9 mouse cellular contexts compared by ENCODE assay signal in the genomic region with DNA sequence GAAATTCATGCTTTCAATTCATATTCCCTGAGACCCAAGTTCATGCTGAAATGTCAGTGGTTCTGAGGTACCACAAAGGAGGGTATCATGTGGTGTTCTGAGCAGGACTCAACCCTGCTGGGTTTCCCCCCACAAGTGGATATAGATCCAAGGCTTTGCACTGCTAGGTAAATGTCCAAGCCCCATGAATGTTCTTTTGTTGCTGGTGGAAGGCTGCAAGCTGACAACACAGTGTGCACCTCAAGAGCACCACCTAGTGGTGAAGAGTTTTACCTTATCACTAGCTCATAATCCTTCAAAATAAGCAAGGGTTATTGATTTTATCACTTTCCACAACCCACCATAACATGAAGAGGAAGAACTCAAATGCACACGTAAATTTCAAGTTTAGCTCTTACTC. TPM values are rescaled to one million over a fixed set of nuclear protein-coding genes. Genes with fewer than 3 reads are reported as not detected.
A peak's percentile ranks its signal among the peaks of the same experiment; 100 is the strongest.
DNase-seq lines count a peak whose midpoint lies in the region; ATAC-seq and TF ChIP-seq lines count a peak whose summit lies in the region.
"Had no signal": no experiment of that assay in that cellular context is flagged by ENCODE, and none has a peak within 500 bp of the region (broad histone marks: within the 10 kb centered on the region; RNA-seq: fewer than 3 reads in every experiment).

No protein-coding gene starts in this region.

- no peak overlapping the region for H3K4me3 ChIP-seq in liver, adult 2 months (ENCODE audit: insufficient read depth, low read depth, low read length)
- H3K4me3 ChIP-seq in liver, embryonic 11.5 days (ENCODE audit: low read depth, low read length), result no peak overlapping the region
- H3K4me3 ChIP-seq in forebrain, embryonic 15.5 days, result no peak overlapping the region
- H3K4me3 ChIP-seq in lung, embryonic 15.5 days, result no peak overlapping the region

- no peaks in the 10 kb centered on the region for H3K4me1 ChIP-seq in liver, adult 2 months (ENCODE audit: control insufficient read depth, insufficient read depth, low read length)
- H3K4me1 ChIP-seq in liver, embryonic 11.5 days (replicated peaks; ENCODE audit: control insufficient read depth, insufficient read depth, low read length), result no peaks in the 10 kb centered on the region
- H3K4me1 ChIP-seq in forebrain, embryonic 15.5 days, result no peaks in the 10 kb centered on the region
- no peaks in the 10 kb centered on the region for H3K4me1 ChIP-seq in lung, embryonic 15.5 days

- H3K4me2 ChIP-seq in liver, embryonic 11.5 days, result no peak overlapping the region
- H3K4me2 ChIP-seq in forebrain, embryonic 15.5 days (replicated peaks), result no peak overlapping the region
- no peak overlapping the region for H3K4me2 ChIP-seq in lung, embryonic 15.5 days

- H3K9ac ChIP-seq in liver, adult 2 months (ENCODE audit: low read depth, low read length), result no peak overlapping the region
- H3K9ac ChIP-seq in liver, embryonic 11.5 days (ENCODE audit: low read depth, low read length), result no peak overlapping the region
- no peak overlapping the region for H3K9ac ChIP-seq in forebrain, embryonic 15.5 days (replicated peaks)
- H3K9ac ChIP-seq in lung, embryonic 15.5 days, result no peak overlapping the region

- DNase-seq in adrenal gland, adult 2 months, result peak; percentile 18
- no peak for DNase-seq in adrenal gland, adult 8-10 months
- DNase-seq in liver, adult 2 months (ENCODE audit: extremely low read depth, low read depth, low spot score), result peak; percentile 43
- DNase-seq in liver, embryonic 11.5 days (ENCODE audit: low spot score), result no peak
- DNase-seq in c-Kit-negative CD71-positive TER-119-positive erythroid progenitor cells, embryonic 14.5 days (ENCODE audit: low read depth, low spot score), result peak; percentile 34
- peak; percentile 69 for DNase-seq in splenic B cell, adult 2 months (ENCODE audit: low read depth, low spot score)

- TF ChIP-seq POLR2A in liver, adult 2 months (IDR thresholded peaks at IDR 0.05; ENCODE audit: extremely low read depth, insufficient read depth, low read length), result no peak

- no peak overlapping the region for H3K27ac ChIP-seq in liver, adult 2 months (replicated peaks; ENCODE audit: insufficient read depth, low read depth, low read length)
- no peak overlapping the region for H3K27ac ChIP-seq in liver, embryonic 11.5 days (ENCODE audit: low read depth, low read length)
- H3K27ac ChIP-seq in forebrain, embryonic 15.5 days (replicated peaks), result peak overlapping the region; percentile 19; the same call in 1 of the 2 replicates
- no peak overlapping the region for H3K27ac ChIP-seq in lung, embryonic 15.5 days

- WGBS in liver, adult 2 months, result 41% methylated on average over 1 of the region's 1 CpGs
- WGBS in liver, embryonic 11.5 days, result 29% methylated on average over 1 of the region's 1 CpGs
- WGBS in forebrain, embryonic 15.5 days, result 23% methylated on average over 1 of the region's 1 CpGs
- 5% methylated on average over 1 of the region's 1 CpGs for WGBS in lung, embryonic 15.5 days

- H3K27me3 ChIP-seq in liver, adult 2 months (ENCODE audit: control insufficient read depth, insufficient read depth, low read length), result no peaks in the 10 kb centered on the region
- H3K27me3 ChIP-seq in liver, embryonic 11.5 days (replicated peaks; ENCODE audit: control insufficient read depth, insufficient read depth, low read length), result no peaks in the 10 kb centered on the region
- H3K27me3 ChIP-seq in forebrain, embryonic 15.5 days, result no peaks in the 10 kb centered on the region
- H3K27me3 ChIP-seq in lung, embryonic 15.5 days, result no peaks in the 10 kb centered on the region
- H3K27me3 ChIP-seq in splenic B cell, adult 2 months (ENCODE audit: control insufficient read depth, insufficient read depth, low read length, poor library complexity, severe bottlenecking), result no peaks in the 10 kb centered on the region

- ATAC-seq in liver, embryonic 11.5 days (replicated peaks; ENCODE audit: low FRiP score), result no peak
- ATAC-seq in forebrain, embryonic 15.5 days (replicated peaks), result peak; percentile 62
- peak; percentile 46; the same call in 1 of the 2 replicates for ATAC-seq in lung, embryonic 15.5 days (ENCODE audit: borderline replicate concordance, extremely low read depth, low FRiP score, low TSS enrichment)

- H3K36me3 ChIP-seq in liver, adult 2 months (ENCODE audit: control insufficient read depth, insufficient read depth, low read length), result peaks cover 50% of the 10 kb centered on the region
- H3K36me3 ChIP-seq in liver, embryonic 11.5 days (ENCODE audit: control insufficient read depth, insufficient read depth, low read length), result peaks cover 42% of the 10 kb centered on the region
- H3K36me3 ChIP-seq in forebrain, embryonic 15.5 days, result peaks cover 83% of the 10 kb centered on the region
- H3K36me3 ChIP-seq in lung, embryonic 15.5 days, result peaks cover 89% of the 10 kb centered on the region
- peaks cover 10% of the 10 kb centered on the region; the same call in 1 of the 2 replicates for H3K36me3 ChIP-seq in splenic B cell, adult 2 months (ENCODE audit: control insufficient read depth, insufficient read depth, low read length, poor library complexity, severe bottlenecking)

- peak; percentile 61 for TF ChIP-seq CTCF in liver, adult 2 months (IDR thresholded peaks at IDR 0.05; ENCODE audit: low read depth, low read length)

- no peaks in the 10 kb centered on the region for H3K79me2 ChIP-seq in liver, adult 2 months (ENCODE audit: control insufficient read depth, insufficient read depth, low read length)

- H3K9me3 ChIP-seq in liver, embryonic 11.5 days (ENCODE audit: control insufficient read depth, low read length), result no peaks in the 10 kb centered on the region
- no peaks in the 10 kb centered on the region for H3K9me3 ChIP-seq in forebrain, embryonic 15.5 days
- no peaks in the 10 kb centered on the region for H3K9me3 ChIP-seq in lung, embryonic 15.5 days

RNA-seq across cellular contexts. Expression of a gene that starts 10.8 kb away (rescaled TPM):
- 1 to 10 TPM; 1.7 to 3.8 TPM for total RNA-seq in adrenal gland, adult 2 months (2021)
- 5.1 and 5.5 TPM in 2 replicates for polyA plus RNA-seq in adrenal gland, adult 2 months (2012; rRNA removed)
- total RNA-seq in adrenal gland, adult 8-10 months (2022), result 1 to 10 TPM in 3 of 4 experiments, under 1 TPM in 1; 0.94 to 3.6 (median 2.3) TPM
- total RNA-seq in liver, adult 2 months (2014; rRNA removed), result 0.27 and 1.0 TPM in 2 replicates
- 1.6 and 3.7 TPM in 2 replicates for polyA plus RNA-seq in liver, adult 2 months (2012; rRNA removed)
- polyA plus RNA-seq in liver, embryonic 11.5 days (2014; fragmentation: Nextera tagmentation; extraction: Ambion mirVana), result 1.1 and 1.9 TPM in 2 replicates
- 4.8 and 5.7 TPM in 2 replicates for polyA plus RNA-seq in forebrain, embryonic 15.5 days (2015; fragmentation: Nextera tagmentation; extraction: Ambion mirVana)
- 1.8 and 3.3 TPM in 2 replicates for polyA plus RNA-seq in lung, embryonic 15.5 days (2015; fragmentation: Nextera tagmentation; extraction: Ambion mirVana)

RNA-seq across cellular contexts. Expression of a gene that starts 16.0 kb away (rescaled TPM):
- not detected for total RNA-seq in adrenal gland, adult 2 months (2021)
- polyA plus RNA-seq in adrenal gland, adult 2 months (2012; rRNA removed), result not detected in 2 replicates
- not detected for total RNA-seq in adrenal gland, adult 8-10 months (2022)
- total RNA-seq in liver, adult 2 months (2014; rRNA removed), result not detected in 2 replicates
- not detected in 2 replicates for polyA plus RNA-seq in liver, adult 2 months (2012; rRNA removed)
- not detected in 2 replicates for polyA plus RNA-seq in liver, embryonic 11.5 days (2014; fragmentation: Nextera tagmentation; extraction: Ambion mirVana)
- 0.93 and 1.3 TPM in 2 replicates for polyA plus RNA-seq in forebrain, embryonic 15.5 days (2015; fragmentation: Nextera tagmentation; extraction: Ambion mirVana)
- polyA plus RNA-seq in lung, embryonic 15.5 days (2015; fragmentation: Nextera tagmentation; extraction: Ambion mirVana), result 0.09 TPM in 1 of 2 replicates, not detected in the other
- polyA plus RNA-seq: heart, embryonic 14.5 days had no signal

RNA-seq across cellular contexts. Expression of a gene that starts 42.5 kb away (rescaled TPM):
- total RNA-seq in adrenal gland, adult 2 months (2021), result under 1 TPM in 1 of 2 experiments, not detected in 1; 0.09 TPM
- 0.58 and 0.67 TPM in 2 replicates for polyA plus RNA-seq in adrenal gland, adult 2 months (2012; rRNA removed)
- total RNA-seq in adrenal gland, adult 8-10 months (2022), result under 1 TPM; 0.23 to 0.73 (median 0.33) TPM
- total RNA-seq in liver, adult 2 months (2014; rRNA removed), result 0.07 and 0.09 TPM in 2 replicates
- 0.17 and 0.34 TPM in 2 replicates for polyA plus RNA-seq in liver, adult 2 months (2012; rRNA removed)
- polyA plus RNA-seq in liver, embryonic 11.5 days (2014; fragmentation: Nextera tagmentation; extraction: Ambion mirVana), result 0.18 and 0.25 TPM in 2 replicates
- 0.23 and 0.67 TPM in 2 replicates for polyA plus RNA-seq in forebrain, embryonic 15.5 days (2015; fragmentation: Nextera tagmentation; extraction: Ambion mirVana)
- 0.16 TPM in 1 of 2 replicates, not detected in the other for polyA plus RNA-seq in lung, embryonic 15.5 days (2015; fragmentation: Nextera tagmentation; extraction: Ambion mirVana)
- polyA plus RNA-seq: heart, embryonic 14.5 days had no signal

RNA-seq across cellular contexts. Expression of a gene that starts 45.1 kb away (rescaled TPM):
- not detected for total RNA-seq in adrenal gland, adult 2 months (2021)
- 0.03 TPM in 1 of 2 replicates, not detected in the other for polyA plus RNA-seq in adrenal gland, adult 2 months (2012; rRNA removed)
- total RNA-seq in adrenal gland, adult 8-10 months (2022), result under 1 TPM in 3 of 4 experiments, not detected in 1; 0.08 to 0.17 (median 0.12) TPM
- 0.09 and 0.20 TPM in 2 replicates for total RNA-seq in liver, adult 2 months (2014; rRNA removed)
- polyA plus RNA-seq in liver, adult 2 months (2012; rRNA removed), result 0.04 and 0.06 TPM in 2 replicates
- not detected in 2 replicates for polyA plus RNA-seq in liver, embryonic 11.5 days (2014; fragmentation: Nextera tagmentation; extraction: Ambion mirVana)
- polyA plus RNA-seq in forebrain, embryonic 15.5 days (2015; fragmentation: Nextera tagmentation; extraction: Ambion mirVana), result 0.08 and 0.09 TPM in 2 replicates
- polyA plus RNA-seq in lung, embryonic 15.5 days (2015; fragmentation: Nextera tagmentation; extraction: Ambion mirVana), result 0.05 TPM in 1 of 2 replicates, not detected in the other
- polyA plus RNA-seq: heart, embryonic 14.5 days had no signal

RNA-seq across cellular contexts. Expression of a gene that starts 49.4 kb away (rescaled TPM):
- 10 to 100 TPM; 62.1 to 68.1 TPM for total RNA-seq in adrenal gland, adult 2 months (2021)
- 139 and 166 TPM in 2 replicates for polyA plus RNA-seq in adrenal gland, adult 2 months (2012; rRNA removed)
- total RNA-seq in adrenal gland, adult 8-10 months (2022), result 10 to 100 TPM; 66.1 to 78.0 (median 76.2) TPM
- total RNA-seq in liver, adult 2 months (2014; rRNA removed), result 31.6 and 44.7 TPM in 2 replicates
- 82.2 and 97.1 TPM in 2 replicates for polyA plus RNA-seq in liver, adult 2 months (2012; rRNA removed)
- 47.9 and 52.9 TPM in 2 replicates for polyA plus RNA-seq in liver, embryonic 11.5 days (2014; fragmentation: Nextera tagmentation; extraction: Ambion mirVana)
- 99.8 and 99.9 TPM in 2 replicates for polyA plus RNA-seq in forebrain, embryonic 15.5 days (2015; fragmentation: Nextera tagmentation; extraction: Ambion mirVana)
- 92.0 and 93.9 TPM in 2 replicates for polyA plus RNA-seq in lung, embryonic 15.5 days (2015; fragmentation: Nextera tagmentation; extraction: Ambion mirVana)

Comparison
In these comparisons a context has a peak if more than half of its experiments do, and no peak if none do; other contexts are left out.
1. DNase-seq: peak in adrenal gland, adult 2 months (single experiment), liver, adult 2 months (single experiment), c-Kit-negative CD71-positive TER-119-positive erythroid progenitor cells, embryonic 14.5 days (single experiment) and splenic B cell, adult 2 months (single experiment); none in adrenal gland, adult 8-10 months (single experiment) and liver, embryonic 11.5 days (single experiment).